Mouse (Mus musculus) spleen, postnatal 4 days (tissue): ENCODE measurements at regions not wholly inside any gene's neighbourhood (a gene's known extent, or its start where the extent isn't known, plus 50 kb on each side); places are given as distances from the start of the nearest gene placed in this dataset.

Experiments
- DNase-seq, 2 experiments: peaks; one replicate each; pipeline ENCODE4 v3.0.0; 2022; ENCODE audit warnings: low spot score in 2 of 2

- DNase-seq = no peak
Observed at GRCm38 (mm10) chr15:94219907-94220306, 245.3 kb downstream of the Adamts20 start.

- DNase-seq = no peak
Observed at GRCm38 (mm10) chr15:94216703-94217102, 248.5 kb downstream of the Adamts20 start.

- DNase-seq = no peak
Observed at GRCm38 (mm10) chr15:94214440-94214839, 250.8 kb downstream of the Adamts20 start.

- no peak for DNase-seq
Observed at GRCm38 (mm10) chr15:94213393-94213792, 251.8 kb downstream of the Adamts20 start.

GRCm38 (mm10) chr15:94208476-94208875 lies 256.7 kb downstream of the Adamts20 start:
- no peak for DNase-seq

- no peak for DNase-seq
Observed at GRCm38 (mm10) chr15:94206454-94206853, 258.8 kb downstream of the Adamts20 start.

GRCm38 (mm10) chr15:94205309-94205893 lies 259.8 kb downstream of the Adamts20 start:
- no peak for DNase-seq

GRCm38 (mm10) chr15:94190081-94190488 lies 275.1 kb downstream of the Adamts20 start:
- no peak for DNase-seq

GRCm38 (mm10) chr15:94187588-94187987 lies 277.6 kb downstream of the Adamts20 start:
- DNase-seq = no peak

GRCm38 (mm10) chr15:94183663-94184375 lies 281.4 kb downstream of the Adamts20 start:
- no peak for DNase-seq

- DNase-seq = no peak
Observed at GRCm38 (mm10) chr15:94174083-94174482, 291.1 kb downstream of the Adamts20 start.

GRCm38 (mm10) chr15:94160806-94161205 lies 304.4 kb downstream of the Adamts20 start:
- DNase-seq = no peak

GRCm38 (mm10) chr15:94139534-94139958 lies 325.7 kb downstream of the Adamts20 start:
- DNase-seq = no peak

- DNase-seq = no peak
Observed at GRCm38 (mm10) chr15:94137159-94137952, 327.9 kb downstream of the Adamts20 start.

- DNase-seq = no peak
Observed at GRCm38 (mm10) chr15:94112801-94113200, 352.4 kb downstream of the Adamts20 start.

GRCm38 (mm10) chr15:94107186-94107716 lies 358.0 kb downstream of the Adamts20 start:
- no peak for DNase-seq

- no peak for DNase-seq
Observed at GRCm38 (mm10) chr15:94090644-94091043, 374.6 kb downstream of the Adamts20 start.

GRCm38 (mm10) chr15:94089856-94090255 lies 375.4 kb downstream of the Adamts20 start:
- no peak for DNase-seq

GRCm38 (mm10) chr15:94082369-94082768 lies 382.8 kb downstream of the Adamts20 start:
- DNase-seq = no peak

GRCm38 (mm10) chr15:94077056-94077455 lies 388.2 kb downstream of the Adamts20 start:
- DNase-seq = no peak

GRCm38 (mm10) chr15:94074161-94074950 lies 390.9 kb downstream of the Adamts20 start:
- no peak for DNase-seq

GRCm38 (mm10) chr15:94067721-94068120 lies 397.5 kb downstream of the Adamts20 start:
- no peak for DNase-seq
